Mouse (Mus musculus) mouse embryonic stem cell (cell line): Measurements from ENCODE around the gene Lhx8.

ENCODE experiments used
- in situ Hi-C, 2 experiments: fragments of 300-500 bp; cut with MboI; formaldehyde crosslinking; loops; 1 replicate in 1 of 2; 3 replicates in 1 of 2; pipeline ENCODE4 v1.14.3; 2019 to 2020; ENCODE audit warnings: low sequenced_read_pairs in 2 of 2, low pct_unique_long_range_greater_than_20kb in 1 of 2, mixed read lengths in 1 of 2; ENCODE audit not compliant: unreplicated experiment in 1 of 2

Lhx8 gene

DNA sequence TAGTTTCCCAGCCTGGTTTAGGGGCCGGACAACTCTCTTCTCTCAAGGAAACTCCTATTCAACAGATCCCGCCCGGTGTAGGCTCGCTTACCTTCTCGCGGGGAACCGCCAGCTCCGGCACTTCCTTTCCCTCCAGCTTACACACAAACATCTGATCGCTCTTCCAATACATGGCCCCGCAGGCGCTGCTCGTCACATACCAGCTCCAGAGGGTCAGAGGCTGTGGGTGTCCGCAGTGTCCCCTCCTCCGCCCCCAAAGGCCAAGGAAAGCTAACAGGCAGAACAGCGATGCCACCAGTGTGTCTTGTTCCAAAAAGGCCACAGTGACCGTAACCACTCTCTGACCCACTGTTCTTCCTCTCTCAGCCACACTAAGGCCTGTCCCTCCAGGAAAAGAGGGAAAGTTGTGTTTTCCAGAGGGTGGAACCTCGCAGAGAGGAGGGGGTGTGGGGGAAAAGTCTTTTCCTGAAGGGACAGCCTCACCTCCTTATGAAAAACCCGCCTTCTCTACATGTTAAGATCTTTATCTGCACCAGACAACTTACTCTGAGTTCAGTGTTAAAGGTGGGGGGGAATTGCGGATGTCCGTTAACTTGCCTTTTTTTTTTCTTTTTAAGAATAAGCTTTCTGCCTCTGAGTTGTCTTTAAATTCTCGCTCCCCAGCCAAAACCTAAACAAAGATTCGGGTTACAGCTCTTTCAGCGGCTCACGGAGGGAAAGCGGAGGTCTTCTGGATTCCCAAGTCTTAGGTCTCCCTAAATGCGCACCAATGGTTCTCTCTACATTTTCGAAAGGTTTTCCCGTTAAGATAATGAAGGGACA lies at the start of gene Lhx8:
TSS of gene Lhx8 (minus strand) at position 479 of the 822 bp plus-strand sequence.
- in situ Hi-C loops, result no loop called here

DNA sequence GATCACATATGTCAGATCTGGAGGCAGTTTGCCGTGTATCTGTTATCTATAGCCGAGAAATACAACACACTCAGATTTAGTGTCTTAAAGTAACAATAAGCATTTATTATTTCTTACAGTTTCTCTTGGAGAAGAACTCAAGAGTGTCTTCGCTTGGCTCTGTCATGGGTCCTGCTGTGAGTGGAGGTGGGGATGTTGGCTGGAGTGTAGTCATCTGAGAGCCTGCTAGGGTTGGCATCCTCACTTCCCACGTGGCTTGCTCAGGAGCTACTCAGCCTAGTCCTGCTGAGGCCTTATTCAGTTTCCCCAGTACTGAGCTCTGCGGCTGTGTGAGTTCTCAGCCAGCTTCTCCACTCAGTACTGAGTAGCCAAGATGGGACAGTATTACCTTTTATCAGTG lies 43.1 kb upstream of the Lhx8 start:
- in situ Hi-C loops, result no loop called here

DNA sequence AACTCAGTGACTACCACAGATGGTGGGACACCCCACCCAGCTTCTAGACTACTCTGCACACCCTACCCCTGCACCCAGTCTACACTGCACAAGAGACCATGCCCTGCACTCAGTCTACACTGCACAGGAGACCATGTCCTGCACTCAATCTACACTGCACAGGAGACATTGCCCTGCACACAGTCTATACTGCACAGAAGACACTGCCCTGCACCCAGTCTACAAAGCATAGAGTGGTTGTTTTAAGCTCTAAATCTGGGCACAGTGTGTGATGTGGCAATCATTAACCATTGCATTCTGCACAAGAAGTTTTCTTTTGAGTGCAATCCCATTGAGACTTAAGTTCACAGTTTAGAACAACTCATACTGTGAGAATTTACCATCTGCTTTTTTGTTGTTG lies 42.2 kb upstream of the Lhx8 start:
- in situ Hi-C loops, result no loop called here

DNA sequence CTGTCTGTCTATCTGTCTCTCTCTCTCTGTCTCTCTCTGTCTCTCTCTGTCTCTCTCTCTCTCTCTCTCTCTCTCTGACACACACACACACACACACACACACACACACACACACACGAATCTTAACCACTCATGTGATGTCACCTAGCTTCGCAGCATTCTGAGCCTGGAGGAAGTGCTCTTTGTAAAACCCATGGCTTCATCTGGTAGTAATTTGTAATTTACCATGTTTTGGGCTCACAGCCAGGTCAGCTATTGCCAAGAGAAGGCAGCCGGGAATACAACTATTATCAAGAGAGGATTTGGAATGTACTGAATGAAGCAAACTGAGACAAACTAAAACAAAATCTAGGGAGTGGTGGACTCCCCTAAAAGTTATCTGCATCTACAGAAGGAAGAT lies 36.9 kb upstream of the Lhx8 start:
- in situ Hi-C loops, result no loop called here

DNA sequence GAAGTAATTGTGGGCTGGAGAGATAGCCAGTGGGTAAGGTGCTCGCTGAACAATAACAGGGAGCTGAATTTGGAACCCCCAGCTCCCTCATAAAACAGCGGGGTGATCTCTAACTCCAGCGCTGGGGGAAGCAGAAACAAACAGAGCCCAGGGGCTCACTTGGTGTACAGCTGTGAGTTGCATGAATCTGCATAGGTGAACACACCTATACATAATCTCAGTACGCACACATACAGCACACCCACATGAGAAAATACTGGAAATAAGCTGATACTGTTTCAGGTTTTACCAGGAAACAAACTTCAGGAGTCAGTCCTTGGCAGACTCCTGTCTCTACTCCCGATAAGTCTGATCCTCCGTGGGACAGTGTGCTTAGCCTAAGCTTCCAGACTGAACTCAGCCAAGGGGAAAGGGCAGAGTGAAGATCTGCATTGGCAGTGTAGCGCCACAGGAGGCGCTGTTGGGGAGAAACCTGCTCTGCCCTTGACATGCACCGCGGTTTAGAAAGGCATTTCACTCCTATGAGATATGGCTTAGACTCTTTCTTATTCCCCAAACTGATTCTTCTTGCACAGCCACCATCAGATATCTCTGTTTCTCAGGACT lies 34.2 kb upstream of the Lhx8 start:
- in situ Hi-C loops, result no loop called here

DNA sequence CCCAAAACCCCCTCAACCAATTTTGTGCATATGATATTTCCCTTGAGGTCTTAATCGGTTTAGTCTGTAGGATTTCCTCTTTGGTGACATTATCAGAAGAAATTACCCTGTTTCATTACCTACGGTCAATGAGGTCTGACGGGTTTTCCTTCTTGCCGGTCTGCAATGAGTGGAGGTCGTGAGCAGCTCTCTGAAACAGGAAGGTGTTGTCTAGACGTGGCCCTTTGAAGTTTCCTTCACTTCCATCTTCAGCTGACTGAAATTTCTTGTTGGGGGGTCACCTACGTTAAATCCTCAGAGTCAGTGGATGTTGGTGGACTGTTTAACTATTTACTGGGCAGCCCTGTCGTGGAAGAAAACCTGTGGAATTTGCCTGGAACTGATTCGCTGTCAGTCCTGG lies 33.0 kb upstream of the Lhx8 start:
- in situ Hi-C loops, result no loop called here

DNA sequence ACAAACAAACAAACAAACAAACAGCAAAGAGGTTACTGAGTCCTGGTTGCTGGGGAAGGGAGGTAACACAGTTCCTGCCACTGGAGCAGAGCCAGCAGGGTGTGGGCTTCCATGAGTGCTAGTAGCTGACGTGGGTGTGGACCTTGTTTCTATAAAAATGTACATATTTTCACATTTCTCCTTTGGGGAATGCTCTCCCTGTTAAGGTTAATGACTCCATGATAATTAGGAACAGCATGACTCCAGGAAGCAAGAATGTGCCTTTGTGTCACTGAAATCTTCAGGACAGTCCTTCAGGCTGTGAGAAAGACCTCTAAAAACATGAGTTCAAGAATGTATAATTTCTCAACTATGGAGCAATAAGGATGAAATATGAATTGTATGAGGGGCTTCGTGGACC lies 28.8 kb upstream of the Lhx8 start:
- in situ Hi-C loops, result no loop called here

DNA sequence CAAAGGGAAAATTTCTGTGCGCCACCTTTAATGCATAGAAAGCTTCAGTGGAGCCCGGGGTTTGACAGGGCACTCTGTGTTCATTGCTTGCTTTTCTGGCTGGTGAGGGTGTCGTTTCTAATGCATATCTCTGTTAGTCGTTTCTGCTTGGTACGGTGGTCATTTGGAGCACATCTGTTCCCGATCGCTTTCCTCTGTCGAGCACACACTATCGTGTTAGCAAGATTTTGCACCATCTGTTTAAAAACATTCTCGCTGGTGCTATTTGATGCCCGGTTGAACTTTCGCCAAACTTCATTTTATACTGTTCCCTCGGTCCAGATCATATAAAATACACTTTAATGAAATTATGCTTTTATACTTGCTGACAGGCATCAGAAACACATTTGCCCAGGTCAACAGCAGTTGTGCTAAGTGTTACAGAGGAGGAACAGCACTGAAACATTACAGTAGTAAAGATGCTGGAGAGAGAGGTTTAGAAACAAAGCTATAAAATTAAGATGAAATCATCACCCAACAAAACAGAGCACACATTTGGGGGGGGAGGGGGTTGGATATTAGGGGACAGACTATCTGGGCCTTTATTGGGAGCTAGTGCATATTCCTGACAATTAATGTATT lies 9.9 kb upstream of the Lhx8 start:
- in situ Hi-C loops, result no loop called here

DNA sequence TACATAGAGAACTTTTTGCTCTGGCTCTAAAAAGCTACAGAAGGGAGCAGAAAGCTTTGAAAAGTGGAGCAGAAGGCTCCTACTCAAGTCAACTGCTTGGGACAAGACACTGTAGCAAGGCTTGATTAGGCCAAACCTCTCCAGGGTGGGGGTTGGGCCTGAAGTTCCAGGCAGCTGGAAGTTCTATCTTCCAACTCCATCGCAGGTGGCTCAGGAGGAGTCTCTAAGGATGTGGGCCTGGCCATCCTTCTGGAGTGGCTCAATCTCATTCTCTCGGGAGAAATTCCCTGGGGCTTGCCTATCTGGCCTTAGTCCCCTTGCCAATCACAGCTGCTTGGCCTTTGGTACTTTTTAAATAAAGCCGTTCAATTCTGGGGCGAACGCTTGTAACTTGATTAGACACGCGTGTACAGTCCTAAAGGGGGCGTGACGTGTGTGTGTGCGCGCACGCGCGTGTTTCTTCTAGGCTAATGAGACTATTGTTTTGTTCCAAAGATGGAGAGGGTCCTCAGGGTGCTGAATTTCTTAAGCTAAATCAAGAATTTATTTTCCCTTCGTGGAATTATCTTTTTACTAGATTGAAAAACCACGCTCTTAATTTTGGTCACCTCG lies 9.3 kb upstream of the Lhx8 start:
- in situ Hi-C loops, result no loop called here

DNA sequence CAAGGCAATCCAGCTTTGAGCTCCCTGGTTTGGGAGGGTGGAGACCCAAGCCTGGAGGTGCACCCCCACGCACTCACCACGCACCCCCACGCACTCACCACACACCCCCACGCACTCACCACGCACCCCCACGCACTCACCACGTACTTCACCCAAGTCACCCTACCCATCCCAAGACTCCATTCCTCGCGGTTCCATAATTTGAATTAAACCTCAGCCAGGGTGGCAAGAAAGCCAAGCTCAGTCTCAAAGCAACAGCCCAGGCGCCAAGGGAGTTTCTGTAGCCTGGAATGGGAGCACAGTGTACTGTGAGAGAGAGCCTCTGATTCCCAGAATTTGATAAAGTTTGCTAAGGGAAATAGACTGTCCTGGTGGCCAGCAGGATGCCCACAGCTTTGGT lies 4.3 kb upstream of the Lhx8 start:
- in situ Hi-C loops, result no loop called here

DNA sequence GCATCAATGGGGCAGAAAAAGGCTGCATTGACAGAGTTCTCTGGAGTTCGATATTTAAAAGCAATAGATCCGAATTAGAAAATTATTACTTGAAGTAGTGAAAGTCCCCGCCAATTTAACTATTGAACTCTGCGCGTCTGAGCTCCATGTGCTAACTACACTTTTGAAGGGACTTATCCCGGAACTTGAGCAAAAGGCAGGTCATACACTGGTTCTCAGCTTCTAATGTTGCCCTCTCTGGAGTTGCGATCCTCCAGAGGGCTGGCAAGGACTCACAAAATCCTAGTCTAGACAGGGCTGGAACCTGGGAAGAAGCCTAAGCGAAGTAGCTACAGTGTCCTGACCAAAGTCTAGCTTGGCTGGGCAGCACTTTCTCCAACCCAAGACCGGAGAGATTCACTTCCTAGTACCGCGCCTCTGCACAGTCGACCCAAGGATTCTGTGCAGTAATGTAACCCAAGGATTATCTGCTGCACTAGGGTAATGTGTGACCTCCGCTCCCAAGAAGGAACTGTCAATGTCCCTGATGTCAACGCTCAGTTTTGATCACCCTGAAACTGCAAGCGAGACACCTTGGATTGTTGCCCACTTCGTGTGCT lies 3.0 kb upstream of the Lhx8 start:
- in situ Hi-C loops, result no loop called here

DNA sequence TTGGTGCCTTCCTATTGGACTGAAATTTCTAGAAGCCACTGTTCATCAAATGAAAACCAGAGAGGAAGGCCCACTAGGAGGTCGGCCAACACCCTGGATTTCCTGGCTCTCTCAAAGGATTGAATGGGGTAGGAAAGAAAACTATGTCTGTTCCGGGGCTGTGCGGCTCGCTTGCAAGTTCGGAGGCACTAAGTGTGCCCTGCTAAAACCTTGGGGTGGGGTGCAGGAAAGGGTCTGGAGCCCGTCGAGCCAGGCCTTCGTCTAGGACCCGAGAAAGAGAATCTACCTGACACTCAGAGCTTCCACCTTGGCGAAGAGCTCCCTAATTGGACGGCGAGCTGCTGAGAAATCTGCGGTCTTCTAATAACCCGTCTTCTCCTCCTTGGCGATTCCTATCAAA lies 2.5 kb upstream of the Lhx8 start:
- in situ Hi-C loops, result no loop called here

DNA sequence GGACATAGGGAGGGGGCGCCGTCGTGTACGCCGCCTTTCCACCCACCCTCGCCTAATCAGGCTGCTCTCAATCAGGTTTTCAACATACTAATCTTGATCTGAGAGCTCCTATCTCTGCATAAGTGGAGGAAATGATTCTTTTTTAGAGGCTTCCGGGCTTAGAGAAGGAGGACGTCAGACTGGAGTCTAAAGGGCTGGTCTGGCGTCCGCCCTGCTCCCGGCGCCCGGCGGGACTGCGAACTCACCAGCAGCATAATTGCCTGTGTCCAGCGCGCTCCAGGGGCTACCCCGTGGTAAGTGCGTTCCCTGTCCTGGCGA lies 1.7 kb upstream of the Lhx8 start:
- in situ Hi-C loops, result no loop called here

DNA sequence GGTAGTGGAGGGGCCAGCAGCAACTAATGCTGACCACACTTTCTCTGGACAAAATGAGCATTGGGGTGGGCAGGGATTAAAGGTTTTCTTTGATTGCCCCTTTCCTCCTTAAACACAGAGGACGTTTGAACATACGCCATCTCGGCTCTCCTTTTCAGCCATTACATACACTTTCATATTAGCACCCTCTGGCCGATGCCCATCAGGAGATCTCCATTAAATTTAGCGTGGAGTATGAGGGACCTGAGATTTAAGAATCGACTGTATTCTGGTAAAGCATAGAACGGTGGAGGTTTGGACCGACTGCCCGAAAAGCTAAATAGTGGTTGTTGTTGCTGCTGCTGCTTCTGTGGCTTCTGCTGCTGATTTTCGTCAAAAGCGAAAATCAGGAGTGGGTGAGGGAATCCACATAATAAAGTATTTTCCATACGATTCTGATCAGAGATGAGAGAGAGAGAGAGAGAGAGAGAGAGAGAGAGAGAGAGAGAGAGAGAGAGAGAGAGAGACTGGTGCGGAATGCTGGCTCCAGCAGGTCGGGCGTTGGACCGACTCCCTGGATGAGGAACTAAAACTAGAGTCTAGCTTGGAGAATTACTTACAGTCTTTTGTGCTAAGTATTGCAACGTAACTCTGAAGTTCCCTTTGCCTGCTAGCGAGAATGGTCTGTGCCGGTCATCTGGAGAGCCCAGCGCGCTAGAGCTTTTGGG lies 1.2 kb upstream of the Lhx8 start:
- in situ Hi-C loops, result no loop called here

DNA sequence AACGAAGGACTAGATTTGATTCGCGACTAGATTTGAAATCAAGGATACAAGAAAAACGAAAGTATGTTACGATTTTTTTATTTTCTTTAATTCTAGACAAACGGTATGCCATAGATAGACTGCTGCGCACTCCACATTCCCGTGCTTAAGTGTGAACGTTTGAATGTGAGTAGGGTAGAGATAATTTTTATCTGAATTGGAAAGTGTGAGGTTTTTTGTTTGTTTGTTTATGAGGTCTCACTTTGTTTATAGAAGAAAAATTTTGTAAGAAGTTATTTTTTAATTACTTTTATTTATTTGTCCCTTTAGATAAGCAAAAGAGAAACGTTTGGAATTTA lies 513 bp upstream of the Lhx8 start:
- in situ Hi-C loops, result no loop called here

DNA sequence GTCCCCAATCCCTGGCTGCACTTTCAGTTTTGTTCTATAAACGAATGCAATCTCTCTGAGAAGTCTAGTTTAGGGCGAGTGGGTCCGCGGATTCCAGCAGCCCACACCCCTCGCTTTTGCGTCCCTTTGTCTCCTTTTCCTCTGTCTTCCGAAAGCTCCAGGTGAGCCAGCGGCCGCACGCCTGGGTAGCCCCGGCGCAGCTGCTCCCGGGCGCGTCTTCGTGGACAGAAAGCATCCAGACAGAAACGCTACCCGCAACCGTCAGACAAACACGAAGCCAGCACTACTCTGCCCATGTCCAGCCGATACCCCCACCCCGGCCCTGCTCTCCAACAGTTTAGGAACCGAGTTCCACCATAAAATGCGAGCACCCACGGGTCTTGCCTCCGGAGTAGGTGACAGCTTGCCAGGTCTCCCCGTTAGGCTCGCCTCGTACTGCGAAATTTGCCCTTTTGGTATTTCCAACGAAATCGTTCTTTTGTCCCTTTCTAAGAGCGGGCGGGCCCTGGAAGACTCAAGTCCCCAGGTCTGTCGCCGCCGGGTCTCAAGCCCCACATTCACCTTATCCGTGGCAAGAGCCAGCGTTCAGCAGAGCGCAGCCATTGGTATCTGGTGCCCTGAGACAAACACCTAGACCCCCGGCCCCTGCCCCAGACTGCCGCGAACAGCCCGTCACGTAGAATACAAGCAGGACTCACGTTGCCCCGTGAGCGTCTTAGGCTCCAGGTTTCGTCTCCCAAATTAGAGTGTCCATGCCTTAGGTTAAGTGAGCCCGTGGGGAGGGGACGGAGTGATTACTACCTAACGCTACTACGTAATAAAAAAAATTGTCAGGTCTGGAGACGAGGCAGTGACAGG lies 907 bp downstream of the Lhx8 start:
- in situ Hi-C loops, result no loop called here

DNA sequence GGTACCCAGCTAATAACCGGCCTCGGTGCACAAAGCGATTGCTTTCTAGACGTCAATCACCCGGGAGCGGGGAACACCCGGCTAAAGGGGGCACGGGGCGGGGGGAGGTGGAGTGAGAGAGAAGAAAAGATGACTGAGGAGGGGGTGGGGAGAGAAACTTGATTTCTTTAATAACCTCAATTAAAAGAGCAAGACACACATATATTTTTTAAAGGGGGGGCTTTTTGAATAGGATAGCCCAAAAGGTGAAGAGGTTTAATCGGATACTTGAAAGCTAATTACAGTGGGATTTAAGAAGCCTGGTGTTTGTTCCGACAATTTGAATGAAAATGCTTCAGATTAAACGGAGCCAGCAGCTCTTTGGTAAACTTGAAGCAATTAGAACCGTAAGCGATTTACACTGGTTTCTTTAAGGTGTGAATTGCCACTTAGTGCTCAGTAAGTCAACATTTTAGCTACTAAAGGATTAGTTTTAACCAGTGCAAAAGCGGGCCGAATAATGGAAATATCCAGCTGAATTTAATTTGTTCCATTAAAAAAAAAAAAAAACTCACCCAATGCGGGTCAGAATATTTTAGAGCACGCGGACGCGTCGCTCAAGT lies 1.6 kb downstream of the Lhx8 start:
- in situ Hi-C loops, result no loop called here
